In genomic region chr10:36533633-36534335, GRCm38 (mm10) we compare ENCODE assay signal across 13 mouse cellular contexts. TPM values are rescaled to one million over a fixed set of nuclear protein-coding genes. Genes with fewer than 3 reads are reported as not detected.
A peak's percentile ranks its signal among the peaks of the same experiment; 100 is the strongest.
DNase-seq lines count a peak whose midpoint lies in the region; ATAC-seq and TF ChIP-seq lines count a peak whose summit lies in the region.
"Had no signal": no experiment of that assay in that cellular context is flagged by ENCODE, and none has a peak within 500 bp of the region (broad histone marks: within the 10 kb centered on the region; RNA-seq: fewer than 3 reads in every experiment).

No protein-coding gene starts in this region.

- peak; percentile 56 for ATAC-seq in cerebellum, adult (ENCODE audit: insufficient number of reproducible peaks, low FRiP score, low TSS enrichment)
- ATAC-seq in hindbrain, embryonic 13.5 days (ENCODE audit: low FRiP score): peak; percentile 79
- ATAC-seq in midbrain, postnatal 0 days (ENCODE audit: low FRiP score): peak; percentile 27; the same call in 1 of the 2 replicates
- no peak for ATAC-seq in monocyte, adult 5-6 weeks (replicated peaks; ENCODE audit: insufficient number of reproducible peaks, low FRiP score, low TSS enrichment, poor library complexity, severe bottlenecking)
- ATAC-seq: intestine, embryonic 16.5 days had no signal

- H3K4me3 ChIP-seq in hindbrain, embryonic 13.5 days: no peak overlapping the region
- no peak overlapping the region for H3K4me3 ChIP-seq in midbrain, postnatal 0 days (ENCODE audit: low read depth, low read length)
- H3K4me3 ChIP-seq: layer of hippocampus, adult 2 months; limb, embryonic 12.5 days; lung, embryonic 15.5 days had no signal

- WGBS in hindbrain, embryonic 13.5 days: 16% methylated on average over 4 of the region's 4 CpGs
- WGBS in midbrain, postnatal 0 days: 23% methylated on average over 4 of the region's 4 CpGs

- H3K4me2 ChIP-seq in hindbrain, embryonic 13.5 days: no peak overlapping the region
- no peak overlapping the region for H3K4me2 ChIP-seq in midbrain, postnatal 0 days (ENCODE audit: low read depth, low read length, poor library complexity, severe bottlenecking)
- H3K4me2 ChIP-seq: limb, embryonic 12.5 days; lung, embryonic 15.5 days had no signal

- H3K9me3 ChIP-seq in hindbrain, embryonic 13.5 days: no peaks in the 10 kb centered on the region
- no peaks in the 10 kb centered on the region for H3K9me3 ChIP-seq in midbrain, postnatal 0 days (ENCODE audit: low read length)
- H3K9me3 ChIP-seq: limb, embryonic 12.5 days; lung, embryonic 15.5 days had no signal

- no peaks in the 10 kb centered on the region for H3K36me3 ChIP-seq in hindbrain, embryonic 13.5 days
- H3K36me3 ChIP-seq in midbrain, postnatal 0 days (ENCODE audit: insufficient read depth, low read length): no peaks in the 10 kb centered on the region
- H3K36me3 ChIP-seq: limb, embryonic 12.5 days; lung, embryonic 15.5 days had no signal

- H3K27ac ChIP-seq in hindbrain, embryonic 13.5 days: peak overlapping the region; percentile 44; the same call in 1 of the 2 replicates
- no peak overlapping the region for H3K27ac ChIP-seq in midbrain, postnatal 0 days (ENCODE audit: low read depth, low read length)
- H3K27ac ChIP-seq: layer of hippocampus, adult 2 months; limb, embryonic 12.5 days; lung, embryonic 15.5 days had no signal

- H3K9ac ChIP-seq in hindbrain, embryonic 13.5 days: no peak overlapping the region
- no peak overlapping the region for H3K9ac ChIP-seq in midbrain, postnatal 0 days (replicated peaks; ENCODE audit: low read length, poor library complexity, severe bottlenecking)
- H3K9ac ChIP-seq: limb, embryonic 12.5 days; lung, embryonic 15.5 days had no signal

- H3K4me1 ChIP-seq in hindbrain, embryonic 13.5 days (replicated peaks): peaks cover 6% of the 10 kb centered on the region; the same call in 1 of the 2 replicates
- no peaks in the 10 kb centered on the region for H3K4me1 ChIP-seq in midbrain, postnatal 0 days (ENCODE audit: insufficient read depth, low read length)
- H3K4me1 ChIP-seq: limb, embryonic 12.5 days; lung, embryonic 15.5 days had no signal

- no peak for DNase-seq in cerebellum, postnatal 36 days
- peak; percentile 24 for DNase-seq in embryo, embryonic 9.5 days (ENCODE audit: extremely low spot score)
- DNase-seq in midbrain, postnatal 0 days (ENCODE audit: low spot score): peak; percentile 81
- no peak for DNase-seq in urinary bladder, adult 18-20 months (ENCODE audit: low spot score in 2 of 2)
- DNase-seq in spleen, adult 18-20 months: no peak

- no peaks in the 10 kb centered on the region for H3K27me3 ChIP-seq in hindbrain, embryonic 13.5 days
- no peaks in the 10 kb centered on the region for H3K27me3 ChIP-seq in midbrain, postnatal 0 days (ENCODE audit: insufficient read depth, low read length)
- H3K27me3 ChIP-seq: limb, embryonic 12.5 days; lung, embryonic 15.5 days had no signal

- TF ChIP-seq CTCF in midbrain, postnatal 0 days (IDR thresholded peaks at IDR 0.05): no peak

RNA-seq across cellular contexts. Expression of gene Hs3st5, which starts 27.2 kb away (rescaled TPM):
- polyA plus RNA-seq in hindbrain, embryonic 13.5 days (2015; fragmentation: Nextera tagmentation; extraction: Ambion mirVana): 24.4 and 25.2 TPM in 2 replicates
- 38.6 and 46.7 TPM in 2 replicates for total RNA-seq in midbrain, postnatal 0 days (2014; rRNA removed)
- 23.5 and 24.6 TPM in 2 replicates for polyA plus RNA-seq in midbrain, postnatal 0 days (2015; fragmentation: Nextera tagmentation; extraction: Ambion mirVana)
- not detected in 3 replicates for total RNA-seq in monocyte, adult 5-6 weeks (2017)
- total RNA-seq: common myeloid progenitor, adult 5-6 weeks had no signal

Comparison
In these comparisons a context has a peak if more than half of its experiments do, and no peak if none do; other contexts are left out.
1. DNase-seq: peak in embryo, embryonic 9.5 days (single experiment) and midbrain, postnatal 0 days (single experiment); none in cerebellum, postnatal 36 days (0 of 2), urinary bladder, adult 18-20 months (0 of 2) and spleen, adult 18-20 months (0 of 2).
2. RNA of gene Hs3st5, which starts 27.2 kb away (total RNA-seq): 38.6 to 46.7 TPM in midbrain, postnatal 0 days; not detected in monocyte, adult 5-6 weeks; every median in the first group is over 10 times any median in the second.